Mouse (Mus musculus): ENCODE measurements around the gene Ints12.

The Ints12 gene

DNA sequence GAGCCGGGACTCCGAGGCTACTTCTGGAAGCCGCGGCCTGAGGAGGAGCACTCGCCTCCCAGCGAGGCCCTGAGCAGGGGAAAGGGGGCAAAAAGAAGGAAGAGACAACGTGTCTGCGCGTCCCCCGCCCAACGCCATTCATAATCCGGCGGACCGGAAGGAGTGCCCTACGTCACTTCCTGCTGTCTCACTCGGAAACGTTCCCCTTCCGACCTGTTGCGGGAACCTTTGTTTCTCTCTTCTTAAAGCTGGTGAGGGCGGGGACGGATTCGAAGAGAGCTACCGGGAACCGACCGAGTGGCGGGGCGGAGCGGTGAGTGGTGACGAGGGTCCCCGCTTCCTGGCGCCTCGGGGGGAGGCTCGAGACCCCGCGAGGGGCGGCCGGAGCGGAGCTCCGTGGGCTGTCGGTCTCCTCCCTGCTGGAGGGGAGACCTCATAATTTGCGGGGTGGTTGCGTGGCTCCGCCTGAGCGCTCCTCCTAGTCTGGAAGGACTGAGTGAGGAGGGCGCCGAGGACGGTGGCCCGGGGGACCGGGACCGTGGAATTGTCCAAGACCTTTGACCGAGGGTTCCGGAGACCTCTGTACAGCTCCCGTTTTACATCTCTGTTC, at the start of gene Ints12, which contains the start of gene Gstcd:
Ints12 (plus strand) TSS at position 177 of the 610 bp plus-strand sequence.
Gstcd (minus strand) TSS at position 370 of the 610 bp plus-strand sequence.
- DNase-seq (ENCODE audit: inconsistent age in 2 of 2, low spot score in 1 of 2) = peak; percentile 91 to 98

DNA sequence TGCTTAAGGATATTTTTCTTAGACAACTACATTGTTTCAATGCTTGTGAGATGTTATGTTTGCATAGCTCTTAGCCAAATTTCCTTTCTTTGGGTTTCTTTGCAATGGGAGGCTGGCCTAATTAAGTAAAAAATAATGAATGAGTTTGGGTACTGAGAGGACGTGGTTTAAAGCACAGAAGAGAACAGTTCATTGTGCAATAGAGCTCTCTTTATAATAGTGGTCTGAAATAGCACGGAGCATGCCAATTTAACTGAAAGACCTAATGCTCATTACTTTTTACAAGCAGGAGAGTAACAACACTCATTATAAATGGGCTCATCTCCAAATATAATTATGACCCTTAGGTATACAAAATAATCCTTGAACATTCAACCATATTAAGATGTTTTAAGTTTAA, 39.6 kb upstream of the Ints12 start:
- DNase-seq (ENCODE audit: inconsistent age in 2 of 2, low spot score in 1 of 2) = no peak

DNA sequence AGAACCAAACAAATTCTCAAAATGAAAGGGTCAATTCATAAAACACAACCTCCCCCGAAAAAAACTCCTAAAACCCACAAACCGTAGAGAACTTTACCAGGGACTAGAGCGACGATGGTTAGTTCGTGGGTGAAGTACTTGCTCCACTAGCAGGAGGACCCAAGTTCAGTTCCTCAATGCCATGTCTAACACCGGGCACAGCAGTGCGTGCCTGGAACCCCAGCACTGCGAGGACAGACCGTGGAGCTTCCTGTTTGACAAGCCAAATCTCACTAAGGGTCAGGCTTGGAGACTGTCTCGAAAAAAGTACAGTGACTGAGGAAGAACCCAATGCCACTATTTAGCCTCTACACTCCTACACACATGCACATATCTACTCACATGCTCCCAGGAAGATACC, 16.1 kb upstream of the Ints12 start:
- no peak for DNase-seq (ENCODE audit: inconsistent age in 2 of 2, low spot score in 1 of 2)

DNA sequence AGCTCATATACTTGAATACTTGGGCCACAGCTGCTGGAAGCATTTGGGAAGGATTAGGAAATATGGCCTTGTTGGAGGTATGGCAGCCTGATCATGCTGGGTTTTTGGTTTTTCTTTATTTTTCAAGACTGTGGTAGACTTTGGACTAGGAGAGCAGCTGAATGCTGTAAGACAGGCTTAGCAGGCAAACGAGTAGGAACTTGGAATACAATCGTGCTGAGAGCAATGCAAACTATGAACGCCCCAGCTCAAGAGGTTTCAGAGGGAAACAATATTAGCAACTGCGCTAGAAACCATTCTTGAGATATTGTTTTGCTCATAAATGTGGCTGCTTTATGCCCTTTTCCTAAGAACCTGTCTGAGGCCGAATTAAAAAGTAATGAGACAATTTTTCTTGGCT, 8.9 kb upstream of the Ints12 start:
- no peak for DNase-seq (ENCODE audit: inconsistent age in 2 of 2, low spot score in 1 of 2)

DNA sequence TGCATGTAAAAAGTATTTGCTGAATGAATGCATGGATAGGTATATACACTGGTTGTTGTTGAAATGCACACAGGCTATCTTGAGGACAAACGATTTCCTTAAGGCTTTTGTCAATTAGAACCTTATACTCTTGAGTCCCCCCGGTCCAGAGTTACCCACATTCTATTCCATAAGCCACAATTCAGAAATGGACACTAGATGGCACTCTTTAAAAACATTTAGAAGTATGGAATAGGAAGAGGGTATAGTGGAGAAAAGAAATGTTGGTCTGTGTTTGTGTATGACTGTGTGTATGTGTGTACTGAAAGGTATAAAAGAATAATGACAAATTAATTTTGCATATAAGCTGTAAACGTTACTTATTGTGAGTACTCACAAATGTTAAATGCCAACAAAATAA, 5.8 kb upstream of the Ints12 start:
- peak in 1 of 2 experiments; percentile 54 for DNase-seq (ENCODE audit: inconsistent age in 2 of 2, low spot score in 1 of 2)

DNA sequence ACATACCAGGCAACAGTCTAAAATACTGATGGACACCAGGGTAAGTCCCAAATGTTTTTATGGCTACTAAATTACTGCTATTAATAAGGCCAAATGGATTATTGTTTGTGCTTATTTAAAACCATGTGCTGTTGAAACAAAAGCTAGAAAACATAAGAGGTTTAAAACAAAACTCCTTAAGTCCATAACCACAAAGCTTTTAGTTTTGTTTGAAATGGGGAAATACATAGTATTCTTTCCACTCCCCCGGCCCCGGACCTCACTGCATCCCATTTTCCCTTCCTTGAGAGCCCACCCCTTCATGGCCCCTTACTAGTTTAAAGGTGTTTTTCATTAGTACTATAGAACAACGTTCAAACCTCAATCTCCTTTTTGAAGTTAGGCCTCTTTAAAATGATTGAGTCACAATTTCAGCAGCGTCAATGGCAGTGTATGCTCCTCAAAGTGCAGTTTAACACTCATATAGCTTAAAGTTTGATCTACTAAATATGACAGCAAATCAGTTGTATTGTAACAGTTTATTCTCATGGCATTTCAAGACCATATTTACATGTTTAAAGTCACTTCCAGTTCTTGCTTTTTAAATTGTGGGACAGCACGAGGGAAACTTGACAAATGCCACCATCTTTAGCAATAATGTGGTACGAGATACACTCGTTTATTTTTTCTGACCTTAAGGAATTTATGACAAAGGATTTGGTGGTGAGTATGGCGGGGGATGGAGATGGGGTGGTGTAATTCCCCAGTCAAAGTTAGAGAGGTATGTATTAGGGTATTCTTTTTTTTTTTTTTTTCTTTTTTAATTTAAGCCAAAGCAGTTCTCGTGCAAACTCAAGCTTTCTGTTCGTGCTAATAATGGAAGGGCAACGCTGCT, 1.2 kb upstream of the Ints12 start:
- no peak for DNase-seq (ENCODE audit: inconsistent age in 2 of 2, low spot score in 1 of 2)

DNA sequence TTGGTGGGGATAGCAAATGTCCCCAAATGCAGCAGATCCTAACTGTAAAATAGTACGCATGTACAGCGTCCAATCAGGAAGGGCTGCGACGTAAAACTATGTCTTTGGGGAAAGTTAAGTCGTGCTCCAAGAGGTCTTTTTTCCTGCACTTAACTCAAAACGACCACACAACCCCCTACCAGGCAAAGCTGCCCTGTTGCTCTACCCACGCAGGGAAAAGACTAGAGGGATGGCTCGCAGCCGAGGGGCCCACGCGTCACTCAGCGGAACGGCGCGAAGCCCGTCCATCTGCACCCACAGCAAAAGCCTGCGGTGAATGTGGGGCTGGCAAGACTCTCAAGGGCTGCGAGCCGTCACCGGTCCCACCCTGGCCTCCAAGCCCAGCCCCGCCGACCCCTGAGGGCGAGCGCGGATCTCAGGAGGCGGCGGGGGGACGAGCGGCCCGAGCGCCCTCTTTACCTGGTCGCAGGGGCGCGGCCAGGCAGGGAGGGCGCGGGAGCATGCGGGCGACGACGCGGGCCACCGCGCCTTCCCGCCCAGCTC, 448 bp upstream of the Ints12 start:
- DNase-seq (ENCODE audit: inconsistent age in 2 of 2, low spot score in 1 of 2) = no peak

DNA sequence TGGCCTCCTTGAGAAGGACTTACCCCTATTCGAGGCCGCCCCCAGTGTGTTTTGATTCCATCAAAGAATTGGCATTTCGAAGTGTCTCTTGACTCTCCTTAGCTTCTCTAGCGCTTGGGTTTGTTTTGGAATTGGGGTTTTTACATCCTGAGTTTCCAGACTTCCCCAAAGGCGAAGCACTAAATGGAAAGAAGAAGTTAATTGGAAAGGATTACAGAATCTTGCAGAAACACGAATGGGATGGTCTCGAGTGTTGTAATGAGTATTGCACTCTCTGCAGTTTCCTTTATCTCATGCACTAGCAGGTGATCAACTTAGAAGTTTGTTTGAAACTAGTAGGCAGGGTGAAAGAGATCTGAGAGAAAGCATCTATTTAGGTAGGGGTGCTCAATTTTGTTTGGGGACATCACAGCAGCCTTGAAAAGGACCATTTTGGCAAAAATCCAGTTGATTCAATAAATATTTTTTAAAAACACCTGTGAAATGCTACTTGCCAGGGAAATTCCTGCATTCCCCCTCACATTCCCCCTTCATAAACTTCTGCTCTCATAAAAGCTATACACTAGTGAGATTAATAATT, 724 bp downstream of the Ints12 start:
- DNase-seq (ENCODE audit: inconsistent age in 2 of 2, low spot score in 1 of 2) = no peak

DNA sequence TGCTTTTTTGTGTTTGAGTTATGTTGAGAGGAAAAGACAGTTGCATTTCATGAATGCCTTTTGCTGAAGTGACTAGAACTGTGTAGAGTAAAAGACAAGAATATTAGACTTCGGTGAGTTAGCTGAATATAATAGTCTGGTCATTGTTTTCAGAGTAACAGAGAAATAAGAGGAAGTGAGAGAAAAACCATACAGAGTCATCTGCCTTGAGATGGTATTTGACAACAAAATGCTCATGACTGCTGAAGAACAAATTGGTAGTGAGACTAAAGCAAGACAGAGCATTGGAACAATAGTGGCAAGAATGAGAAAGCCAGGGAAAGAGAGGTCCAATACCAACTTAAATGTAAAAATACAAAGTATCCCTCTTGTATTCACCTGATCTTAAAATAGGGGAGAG, 1.3 kb downstream of the Ints12 start:
- DNase-seq (ENCODE audit: inconsistent age in 2 of 2, low spot score in 1 of 2) = no peak

DNA sequence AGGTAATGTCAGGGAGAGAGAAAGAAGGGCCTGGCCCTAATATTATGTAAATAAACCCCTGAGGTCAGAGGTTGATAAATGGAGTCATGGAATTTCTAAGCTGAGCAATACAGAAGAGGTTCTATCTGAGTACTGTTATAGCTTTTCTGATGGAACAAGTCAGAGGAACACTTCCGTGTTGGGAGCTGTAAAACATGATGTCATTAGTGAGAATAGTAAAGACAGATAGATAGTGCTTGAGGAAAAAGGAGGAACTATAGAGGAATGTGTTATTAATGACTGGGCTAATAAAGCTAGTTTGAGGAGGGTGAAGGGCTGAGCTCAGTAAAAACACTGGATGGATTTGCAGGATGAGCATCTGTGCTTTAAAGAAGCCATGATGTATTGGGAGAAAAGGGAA, 2.7 kb downstream of the Ints12 start:
- no peak for DNase-seq (ENCODE audit: inconsistent age in 2 of 2, low spot score in 1 of 2)

DNA sequence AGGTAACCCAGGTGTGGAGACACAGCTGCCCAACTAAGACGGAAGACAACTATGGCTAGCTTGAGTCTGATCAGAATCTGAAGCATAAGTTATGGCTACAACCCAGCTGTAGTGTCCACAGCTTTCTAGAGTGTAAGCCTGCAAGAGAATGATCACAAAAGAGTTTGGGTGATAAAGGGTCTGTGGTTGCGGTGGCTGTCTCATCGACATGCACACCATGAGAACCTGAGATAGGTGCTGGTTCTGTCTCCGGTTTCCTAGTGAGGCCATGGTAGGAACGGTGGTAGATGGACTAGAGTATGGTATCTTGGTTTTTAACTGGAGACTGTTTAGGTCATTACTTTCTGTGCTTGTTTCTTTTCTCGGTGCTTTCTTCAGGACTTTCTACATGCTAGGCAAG, 6.3 kb downstream of the Ints12 start:
- no peak for DNase-seq (ENCODE audit: inconsistent age in 2 of 2, low spot score in 1 of 2)

DNA sequence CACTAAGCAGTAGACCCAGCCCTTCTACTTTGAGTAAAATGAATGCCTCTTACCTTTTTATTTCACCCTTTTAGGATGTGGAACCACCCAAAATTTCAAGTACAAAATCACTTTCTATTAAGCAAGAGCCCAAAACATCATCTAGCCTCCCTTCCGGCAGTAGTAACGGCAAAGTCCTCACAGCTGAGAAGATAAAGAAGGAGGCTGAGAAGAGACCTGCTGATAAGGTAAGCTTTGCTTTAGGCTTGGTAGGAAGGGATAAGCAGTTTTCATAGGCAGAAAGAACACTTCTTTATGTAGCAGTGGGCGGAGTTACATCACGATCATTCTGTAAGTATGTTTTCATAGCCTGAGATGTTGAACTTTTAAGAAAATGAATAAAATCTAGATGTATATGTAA, 6.7 kb downstream of the Ints12 start:
- no peak for DNase-seq (ENCODE audit: inconsistent age in 2 of 2, low spot score in 1 of 2)

DNA sequence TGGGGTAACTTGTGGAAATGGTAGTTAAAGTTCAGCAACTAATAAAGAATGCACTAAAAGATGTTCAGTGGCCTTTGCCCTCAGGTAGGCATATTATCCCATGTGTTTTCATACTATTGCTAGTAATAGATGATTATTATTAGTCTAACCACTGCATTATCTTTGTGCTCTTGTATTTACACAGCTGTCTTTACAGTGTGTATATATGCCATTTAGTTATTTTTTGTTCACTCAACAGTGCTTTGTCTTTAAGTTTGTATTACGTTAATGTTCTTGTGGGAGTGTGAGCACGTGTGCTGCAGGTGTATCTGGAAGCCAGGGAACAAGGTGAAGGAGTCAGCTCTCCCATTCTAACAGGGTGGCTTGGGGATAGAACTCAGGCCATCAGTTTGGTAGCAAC, 7.3 kb downstream of the Ints12 start:
- no peak for DNase-seq (ENCODE audit: inconsistent age in 2 of 2, low spot score in 1 of 2)

DNA sequence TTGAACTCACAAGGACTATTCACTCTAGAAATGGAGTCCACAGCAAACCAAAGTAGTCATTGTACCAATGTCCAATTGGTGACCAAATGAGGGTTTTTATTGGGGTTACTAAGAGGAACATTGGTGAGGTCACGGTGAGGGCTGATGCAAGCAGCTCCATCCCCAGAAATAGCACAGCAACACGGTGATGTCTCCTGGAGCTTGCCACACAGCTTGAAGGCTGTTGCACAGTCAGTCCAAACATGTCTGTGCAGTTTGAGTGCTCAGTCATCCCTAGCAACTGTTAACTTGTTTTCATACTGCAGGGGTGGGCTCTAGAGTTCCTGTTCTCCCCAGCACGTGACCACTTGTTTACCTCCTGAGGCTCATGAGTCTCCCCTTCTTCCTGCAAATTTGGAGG, 12.1 kb downstream of the Ints12 start:
- no peak for DNase-seq (ENCODE audit: inconsistent age in 2 of 2, low spot score in 1 of 2)

DNA sequence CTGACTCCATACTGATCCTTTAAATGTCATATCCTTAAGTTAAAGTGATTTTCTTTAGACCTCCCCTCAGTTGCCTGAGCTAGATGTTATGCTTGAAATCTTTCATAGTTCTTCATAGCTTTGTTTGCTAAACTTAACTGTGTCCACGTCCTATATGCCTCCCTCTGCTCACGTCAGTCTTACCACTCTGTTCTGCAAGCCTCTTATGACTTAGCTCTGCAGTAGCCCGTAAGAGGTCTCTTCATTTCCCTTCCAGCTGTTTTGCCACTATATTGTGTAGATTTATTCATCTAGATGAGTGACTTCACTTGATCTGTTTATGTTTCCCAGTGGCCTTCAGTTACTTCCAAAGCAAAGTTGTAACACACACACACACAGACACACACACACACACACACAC, 12.8 kb downstream of the Ints12 start:
- no peak for DNase-seq (ENCODE audit: inconsistent age in 2 of 2, low spot score in 1 of 2)

DNA sequence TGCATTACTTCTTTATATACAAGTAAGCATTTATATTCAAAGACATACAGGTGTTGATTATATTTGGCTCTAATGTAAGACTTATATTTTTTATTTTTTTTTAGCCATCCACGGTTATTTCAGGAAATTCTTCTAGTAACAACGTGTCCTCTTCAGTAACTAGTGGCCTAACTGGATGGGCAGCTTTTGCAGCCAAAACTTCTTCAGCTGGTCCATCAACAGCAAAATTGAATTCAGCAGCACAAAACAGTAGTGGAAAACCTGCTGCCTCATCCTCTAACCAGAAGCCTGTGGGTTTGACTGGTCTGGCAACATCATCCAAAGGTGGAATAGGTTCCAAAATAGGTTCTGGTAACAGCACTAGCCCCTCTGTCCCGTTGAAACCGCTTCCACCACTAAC, 17.1 kb downstream of the Ints12 start:
- no peak for DNase-seq (ENCODE audit: inconsistent age in 2 of 2, low spot score in 1 of 2)

DNA sequence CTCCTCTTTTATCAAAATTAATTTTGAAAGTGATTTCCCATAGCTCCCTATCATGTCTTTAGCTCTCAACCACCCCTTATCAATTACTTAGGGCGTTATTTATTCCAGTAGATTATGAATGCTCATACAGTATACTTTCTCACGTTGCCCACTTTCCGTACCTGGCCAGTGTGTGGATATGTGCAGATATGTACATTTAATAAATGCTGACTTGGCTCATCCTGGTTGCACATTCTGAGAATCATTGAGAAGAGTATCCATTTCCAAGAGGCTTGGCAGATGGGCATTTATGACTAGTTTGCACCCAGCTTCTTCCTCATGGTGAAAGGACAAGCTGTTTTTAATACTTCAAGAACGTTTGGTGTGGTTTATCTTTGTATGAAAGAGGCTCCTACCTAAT, 18.2 kb downstream of the Ints12 start:
- DNase-seq (ENCODE audit: inconsistent age in 2 of 2, low spot score in 1 of 2) = no peak

DNA sequence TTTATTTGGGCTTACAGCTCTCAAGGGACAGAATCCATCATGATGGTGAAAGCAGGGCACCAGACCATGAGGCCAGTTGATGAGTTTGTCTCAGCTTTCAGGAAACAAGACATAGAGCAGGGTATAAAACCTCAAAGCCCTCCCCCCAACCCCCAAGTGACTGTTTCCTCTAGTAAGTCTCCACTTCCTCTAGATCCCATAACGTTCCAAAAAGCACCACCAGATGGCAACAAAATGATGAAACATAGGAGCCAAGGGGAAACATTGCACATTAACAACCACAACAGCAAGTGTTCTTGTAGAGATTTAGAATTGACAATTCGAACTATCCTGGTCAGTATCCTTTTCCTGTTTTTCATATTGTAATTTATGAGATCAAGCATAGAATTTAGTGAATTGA, 20.1 kb downstream of the Ints12 start:
- peak in 1 of 2 experiments; percentile 72 for DNase-seq (ENCODE audit: inconsistent age in 2 of 2, low spot score in 1 of 2)

DNA sequence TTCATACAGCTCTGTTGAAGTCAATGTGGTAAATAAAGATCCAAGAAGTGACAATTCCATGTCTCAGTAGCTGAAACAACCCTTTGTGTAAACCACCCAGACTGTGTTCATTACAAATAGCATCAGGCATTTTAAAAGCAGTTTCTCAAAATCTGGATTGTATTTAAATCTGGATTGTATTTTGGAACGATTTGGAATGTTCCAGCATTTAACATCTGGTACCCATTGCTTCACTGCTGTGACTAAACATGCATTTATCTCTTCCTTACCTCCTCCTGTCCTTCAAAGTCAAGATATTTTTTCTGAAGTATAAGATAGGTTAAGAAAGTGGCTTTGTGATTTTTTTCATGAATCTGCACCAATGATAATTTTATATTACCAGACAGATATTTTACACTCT, 21.6 kb downstream of the Ints12 start:
- no peak for DNase-seq (ENCODE audit: inconsistent age in 2 of 2, low spot score in 1 of 2)

DNA sequence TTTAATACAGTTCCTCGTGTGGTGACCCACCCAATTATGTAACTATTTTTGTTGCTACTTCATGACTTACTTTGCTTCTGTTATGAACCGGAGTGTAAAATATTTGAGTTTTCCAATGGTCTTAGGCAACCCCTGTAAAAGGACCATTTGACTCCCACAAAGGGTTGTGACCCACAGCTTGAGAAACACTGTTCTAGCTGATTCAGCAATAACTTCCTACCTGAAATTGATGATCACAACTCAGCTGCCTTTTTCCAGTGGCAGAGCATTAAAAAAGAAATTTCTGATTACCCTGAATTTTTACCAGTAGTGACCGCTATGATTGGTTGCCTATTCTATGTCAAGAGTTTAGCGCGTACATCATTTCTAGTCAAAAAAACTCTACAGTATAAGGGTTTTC, 39.7 kb downstream of the Ints12 start:
- DNase-seq (ENCODE audit: inconsistent age in 2 of 2, low spot score in 1 of 2) = no peak

DNA sequence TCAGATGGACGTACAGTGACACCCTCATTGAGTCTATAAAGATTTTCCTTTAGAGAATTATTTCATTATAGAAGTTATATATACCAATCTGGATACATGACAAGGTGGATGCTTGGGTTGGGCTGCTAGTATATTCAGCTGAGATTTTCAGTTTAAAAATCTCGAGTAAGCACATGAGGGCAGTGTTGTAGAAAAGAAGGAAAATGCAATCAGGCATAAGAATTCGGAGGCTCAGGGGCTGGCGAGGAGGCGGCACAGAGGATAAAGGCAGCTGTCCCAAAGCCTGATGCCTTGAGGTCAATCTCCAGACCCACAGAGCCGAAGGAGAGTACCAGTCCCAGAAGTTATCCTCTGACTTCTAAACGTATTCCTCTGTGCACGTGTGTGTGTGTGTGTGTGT, 41.0 kb downstream of the Ints12 start:
- DNase-seq (ENCODE audit: inconsistent age in 2 of 2, low spot score in 1 of 2) = no peak

DNA sequence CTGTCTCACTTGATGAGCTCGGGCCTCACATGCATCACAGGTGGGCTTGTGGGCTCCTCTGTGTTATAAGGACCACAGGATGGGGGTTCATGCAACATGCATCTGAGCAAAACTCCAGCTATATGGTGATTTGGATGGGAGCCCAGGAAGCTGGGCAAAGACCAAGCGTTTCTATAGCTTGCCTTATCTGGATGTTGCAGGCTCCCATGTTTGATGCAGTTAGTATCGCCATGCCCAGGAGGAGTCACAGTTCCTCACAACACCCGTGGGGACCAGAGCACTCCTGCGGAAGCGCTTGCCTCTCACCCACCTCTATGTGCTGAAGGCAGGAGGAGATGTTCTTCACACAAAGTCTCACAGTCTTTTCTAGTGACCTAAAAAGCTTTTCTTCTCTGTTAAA, 50.2 kb downstream of the Ints12 start:
- DNase-seq (ENCODE audit: inconsistent age in 2 of 2, low spot score in 1 of 2) = no peak

Measured in adrenal gland, adult (tissue).